Mouse (Mus musculus) neural tube, embryonic 14.5 days (tissue): ENCODE measurements at regions not wholly inside any gene's neighbourhood (a gene's known extent, or its start where the extent isn't known, plus 50 kb on each side); places are given as distances from the start of the nearest gene placed in this dataset.
"Not testable (repeated sequence)": the region's sequence is repeated elsewhere in the genome, so short reads cannot be mapped to it uniquely, and the experiment has no call there.

ENCODE experiments used
- ATAC-seq: fragments of 200-750 bp; cut with Nextera tagmentation; 2 replicates; pipeline ENCODE4 v1.8.0; 2017; ENCODE audit warnings: low read depth, mild to moderate bottlenecking, moderate TSS enrichment, moderate library complexity
- H3K27ac ChIP-seq: fragments of 300-500 bp; sonication (generic); 2 replicates; pipeline ENCODE4 v1.5.1; 2014; ENCODE audit warnings: low read depth, mild to moderate bottlenecking, control low read depth, low read length, moderate library complexity, mixed read lengths
- H3K27me3 ChIP-seq: fragments of 300-500 bp; sonication (generic); 2 replicates; pipeline ENCODE4 v1.6.1; 2014; ENCODE audit warnings: low read length; ENCODE audit not compliant: control insufficient read depth, insufficient read depth
- H3K36me3 ChIP-seq: fragments of 300-500 bp; sonication (generic); 2 replicates; pipeline ENCODE4 v1.6.1; 2014; ENCODE audit warnings: low read length, mixed read lengths; ENCODE audit not compliant: control insufficient read depth, insufficient read depth
- H3K4me1 ChIP-seq: fragments of 300-500 bp; sonication (generic); 2 replicates; pipeline ENCODE4 v1.6.1; 2014; ENCODE audit warnings: low read length; ENCODE audit not compliant: control insufficient read depth, insufficient read depth
- H3K4me2 ChIP-seq: fragments of 300-500 bp; sonication (generic); 2 replicates; pipeline ENCODE4 v1.6.1; 2014; ENCODE audit warnings: mild to moderate bottlenecking, low read depth, low read length, control low read depth
- H3K4me3 ChIP-seq: fragments of 300-500 bp; sonication (generic); 2 replicates; pipeline ENCODE4 v1.5.1; 2014; ENCODE audit warnings: low read depth, low read length, control low read depth, mixed read lengths
- H3K9ac ChIP-seq: fragments of 300-500 bp; sonication (generic); replicated peaks from 2 replicates; pipeline ENCODE4 v1.6.1; 2014; ENCODE audit warnings: low read depth, mild to moderate bottlenecking, control low read depth, low read length, mixed read lengths
- H3K9me3 ChIP-seq: fragments of 300-500 bp; sonication (generic); 2 replicates; pipeline ENCODE4 v1.6.1; 2016; ENCODE audit warnings: low read length; ENCODE audit not compliant: control insufficient read depth
- WGBS: fragments of 180-500 bp; shearing (Covaris S2); extraction: QIAGEN DNeasy Blood & Tissue Kit; methylation state at CpG from one replicate; pipeline ENCODE4 v1.1.7; 2014; 5-methylcytosine and 5-hydroxymethylcytosine counted together

GRCm38 (mm10) chr14:47973161-47973560, 147.5 kb upstream of the Peli2 start:
- not testable (repeated sequence) for H3K27me3 ChIP-seq, ATAC-seq, H3K9ac ChIP-seq, H3K4me1 ChIP-seq, H3K27ac ChIP-seq, H3K9me3 ChIP-seq, H3K4me3 ChIP-seq, H3K4me2 ChIP-seq, H3K36me3 ChIP-seq
- WGBS = 97% methylated on average over 20 of the region's 20 CpGs

GRCm38 (mm10) chr14:47982993-47983740, 137.5 kb upstream of the Peli2 start:
- ATAC-seq = no peak
- Histone ChIP-seq H3K9me3 (no peaks in the 10 kb centered on the region), H3K9ac (no peak overlapping the region), H3K27ac (no peak overlapping the region), H3K27me3 (no peaks in the 10 kb centered on the region), H3K4me1 (no peaks in the 10 kb centered on the region; the same call in 1 of the 2 replicates), H3K4me2 (no peak overlapping the region), H3K4me3 (no peak overlapping the region), H3K36me3 (no peaks in the 10 kb centered on the region)
- 64% methylated on average over 3 of the region's 3 CpGs for WGBS

- no peak overlapping the region for H3K9ac ChIP-seq
- H3K36me3 ChIP-seq = no peaks in the 10 kb centered on the region
- H3K4me3 ChIP-seq = no peak overlapping the region
- ATAC-seq = no peak
- H3K9me3 ChIP-seq = no peaks in the 10 kb centered on the region
- H3K4me2 ChIP-seq = no peak overlapping the region
- H3K27me3 ChIP-seq = no peaks in the 10 kb centered on the region
- no peaks in the 10 kb centered on the region; the same call in 1 of the 2 replicates for H3K4me1 ChIP-seq
- WGBS = 8% methylated on average over 3 of the region's 3 CpGs
- H3K27ac ChIP-seq = no peak overlapping the region
Measured at GRCm38 (mm10) chr14:47986483-47986882, 134.1 kb upstream of the Peli2 start.

GRCm38 (mm10) chr14:47986941-47987340, 133.7 kb upstream of the Peli2 start:
- Histone ChIP-seq H3K27me3 (no peaks in the 10 kb centered on the region), H3K27ac (no peak overlapping the region), H3K4me2 (no peak overlapping the region), H3K9me3 (no peaks in the 10 kb centered on the region), H3K36me3 (no peaks in the 10 kb centered on the region), H3K9ac (no peak overlapping the region), H3K4me1 (no peaks in the 10 kb centered on the region; the same call in 1 of the 2 replicates), H3K4me3 (no peak overlapping the region)
- WGBS = 20% methylated on average over 5 of the region's 5 CpGs
- ATAC-seq = no peak

- ATAC-seq = no peak
- no peaks in the 10 kb centered on the region for H3K36me3 ChIP-seq
- no peak overlapping the region for H3K27ac ChIP-seq
- H3K9ac ChIP-seq = no peak overlapping the region
- no peaks in the 10 kb centered on the region for H3K9me3 ChIP-seq
- no peak overlapping the region for H3K4me2 ChIP-seq
- 43% methylated on average over 7 of the region's 7 CpGs for WGBS
- no peak overlapping the region for H3K4me3 ChIP-seq
- no peaks in the 10 kb centered on the region; the same call in 1 of the 2 replicates for H3K4me1 ChIP-seq
- H3K27me3 ChIP-seq = no peaks in the 10 kb centered on the region
Measured at GRCm38 (mm10) chr14:47987392-47988075, 133.1 kb upstream of the Peli2 start.

GRCm38 (mm10) chr14:47988131-47988530, 132.5 kb upstream of the Peli2 start:
- H3K36me3 ChIP-seq = no peaks in the 10 kb centered on the region
- H3K4me2 ChIP-seq = no peak overlapping the region
- no peak overlapping the region for H3K27ac ChIP-seq
- WGBS = 70% methylated on average over 3 of the region's 3 CpGs
- no peak for ATAC-seq
- no peak overlapping the region for H3K4me3 ChIP-seq
- no peak overlapping the region for H3K9ac ChIP-seq
- H3K9me3 ChIP-seq = no peaks in the 10 kb centered on the region
- no peaks in the 10 kb centered on the region; the same call in 1 of the 2 replicates for H3K4me1 ChIP-seq
- no peaks in the 10 kb centered on the region for H3K27me3 ChIP-seq

- no peaks in the 10 kb centered on the region; the same call in 1 of the 2 replicates for H3K4me1 ChIP-seq
- no peak overlapping the region for H3K4me3 ChIP-seq
- no peak overlapping the region for H3K27ac ChIP-seq
- H3K27me3 ChIP-seq = no peaks in the 10 kb centered on the region
- ATAC-seq = peak; percentile 72; the same call in 1 of the 2 replicates
- 34% methylated on average over 5 of the region's 5 CpGs for WGBS
- no peaks in the 10 kb centered on the region for H3K9me3 ChIP-seq
- H3K9ac ChIP-seq = no peak overlapping the region
- H3K4me2 ChIP-seq = no peak overlapping the region
- H3K36me3 ChIP-seq = no peaks in the 10 kb centered on the region
Measured at GRCm38 (mm10) chr14:47989315-47989714, 131.3 kb upstream of the Peli2 start.

- WGBS = 57% methylated on average over 3 of the region's 3 CpGs
- no peaks in the 10 kb centered on the region for H3K36me3 ChIP-seq
- no peaks in the 10 kb centered on the region for H3K9me3 ChIP-seq
- no peak for ATAC-seq
- H3K4me2 ChIP-seq = no peak overlapping the region
- no peak overlapping the region for H3K9ac ChIP-seq
- H3K27ac ChIP-seq = no peak overlapping the region
- no peak overlapping the region for H3K4me3 ChIP-seq
- H3K27me3 ChIP-seq = no peaks in the 10 kb centered on the region
- no peaks in the 10 kb centered on the region; the same call in 1 of the 2 replicates for H3K4me1 ChIP-seq
Measured at GRCm38 (mm10) chr14:47990716-47991115, 129.9 kb upstream of the Peli2 start.

- WGBS = 91% methylated on average over 7 of the region's 7 CpGs
- no peaks in the 10 kb centered on the region for H3K27me3 ChIP-seq
- no peaks in the 10 kb centered on the region; the same call in 1 of the 2 replicates for H3K4me1 ChIP-seq
- no peak for ATAC-seq
- H3K36me3 ChIP-seq = no peaks in the 10 kb centered on the region
- H3K4me3 ChIP-seq = no peak overlapping the region
- no peak overlapping the region for H3K4me2 ChIP-seq
- H3K9me3 ChIP-seq = no peaks in the 10 kb centered on the region
- no peak overlapping the region for H3K27ac ChIP-seq
- H3K9ac ChIP-seq = no peak overlapping the region
Measured at GRCm38 (mm10) chr14:47991546-47991945, 129.1 kb upstream of the Peli2 start.
